Mouse (Mus musculus): ENCODE data around the gene Faap100.
"Not testable (repeated sequence)": the region's sequence is repeated elsewhere in the genome, so short reads cannot be mapped to it uniquely, and the experiment has no call there.

Gene Faap100

DNA sequence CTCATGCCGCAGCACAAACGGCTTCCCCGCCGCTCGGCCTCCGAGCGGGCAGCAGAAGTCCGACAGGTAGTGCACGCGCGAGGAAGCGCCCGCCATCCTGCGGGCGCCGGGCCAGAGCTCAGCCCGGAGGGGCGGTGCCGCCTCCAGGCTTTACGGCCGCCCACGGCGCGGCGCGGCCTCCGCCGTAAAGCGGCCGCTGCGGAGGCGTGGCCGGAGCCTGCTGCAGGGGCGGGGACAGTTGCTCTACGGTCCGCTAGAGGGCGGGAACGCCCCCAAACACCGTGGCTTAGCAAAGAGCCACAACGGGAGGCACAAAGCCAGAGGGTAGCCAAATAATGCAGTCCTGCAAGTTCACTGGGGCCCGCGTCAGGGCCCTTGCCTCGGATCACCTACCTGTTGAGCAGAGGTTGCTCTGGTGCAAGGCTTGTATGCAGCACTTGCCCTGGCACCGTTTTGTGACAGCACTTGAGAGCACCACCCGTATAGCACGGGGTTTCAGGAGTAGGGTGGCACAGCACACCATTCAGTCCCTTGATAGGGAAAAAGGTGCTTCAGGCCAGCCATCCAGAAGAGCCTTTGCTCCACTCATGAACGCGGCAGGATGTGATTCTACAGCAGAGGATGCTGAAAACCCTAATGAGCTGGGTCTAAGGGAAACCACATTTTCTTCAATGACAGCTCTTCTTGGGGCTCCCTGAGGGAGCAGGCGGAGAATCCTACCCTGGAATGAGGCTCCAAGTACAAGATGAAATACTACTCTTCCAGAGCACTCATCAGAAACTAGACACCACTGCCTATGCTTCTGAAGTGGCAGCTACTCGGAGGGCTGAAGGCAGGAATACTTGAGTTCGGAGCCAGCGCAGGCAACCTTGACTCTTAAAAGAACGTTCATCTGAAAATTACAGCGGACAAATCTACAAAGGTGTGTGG, at the start of gene Faap100:
Gene Faap100, minus strand, starts transcription at position 154 of the 930 bp plus-strand sequence.
- peak; percentile 82 to 90 for DNase-seq (ENCODE audit: low spot score in 2 of 2)

DNA sequence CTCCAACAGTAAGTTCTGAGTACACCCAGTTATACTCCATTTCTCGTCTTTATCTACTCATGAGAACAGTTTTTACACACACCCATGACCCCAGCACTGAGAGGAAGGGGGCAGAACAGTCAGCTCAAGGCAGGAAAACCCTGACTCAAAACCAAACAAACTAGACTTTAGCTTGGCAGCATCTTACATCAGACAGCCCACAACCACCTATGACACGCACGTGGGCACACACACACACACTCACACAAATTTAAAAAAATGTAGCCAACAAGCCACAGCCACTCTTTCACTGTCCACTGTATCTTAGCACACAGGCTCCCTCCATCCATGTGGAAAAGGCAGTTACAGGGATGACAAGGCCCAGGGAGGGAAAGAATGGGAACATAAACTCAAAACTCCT, 48.2 kb upstream of the Faap100 start:
- DNase-seq (ENCODE audit: low spot score in 2 of 2) = no peak

DNA sequence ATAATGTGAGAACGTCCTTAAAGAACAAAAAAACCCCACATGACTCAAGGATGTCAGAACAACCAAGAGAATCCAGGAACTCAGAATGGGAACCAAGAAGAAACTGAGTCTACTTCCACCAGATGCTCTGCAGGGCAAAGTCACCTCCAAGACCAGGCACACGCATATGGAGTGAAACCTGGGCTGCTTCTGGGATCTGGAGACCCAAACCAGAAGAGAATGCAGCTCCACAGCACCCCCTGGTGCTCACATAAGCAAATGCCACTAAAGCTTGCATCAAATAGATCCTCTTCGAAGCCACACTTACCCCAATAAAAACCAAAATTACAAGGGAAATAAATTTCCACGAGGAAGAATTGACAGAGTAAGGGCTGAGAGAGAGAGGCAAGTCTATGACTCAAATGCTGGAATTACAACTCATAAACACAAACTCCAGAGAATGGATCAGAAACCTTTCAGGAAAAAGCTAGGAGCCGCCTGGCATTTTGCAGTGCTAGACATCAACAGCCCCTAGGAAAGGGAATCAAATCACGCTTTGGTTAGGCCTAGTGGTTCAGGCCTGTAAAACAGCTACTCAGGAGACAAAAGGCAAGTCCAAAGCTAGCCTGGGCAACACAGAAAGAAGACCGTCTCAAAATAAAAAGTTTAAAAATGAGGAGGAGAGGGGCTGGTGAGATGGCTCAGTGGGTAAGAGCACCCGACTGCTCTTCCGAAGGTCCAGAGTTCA, 45.2 kb upstream of the Faap100 start:
- peak in 1 of 2 experiments; percentile 53 for DNase-seq (ENCODE audit: low spot score in 2 of 2)

DNA sequence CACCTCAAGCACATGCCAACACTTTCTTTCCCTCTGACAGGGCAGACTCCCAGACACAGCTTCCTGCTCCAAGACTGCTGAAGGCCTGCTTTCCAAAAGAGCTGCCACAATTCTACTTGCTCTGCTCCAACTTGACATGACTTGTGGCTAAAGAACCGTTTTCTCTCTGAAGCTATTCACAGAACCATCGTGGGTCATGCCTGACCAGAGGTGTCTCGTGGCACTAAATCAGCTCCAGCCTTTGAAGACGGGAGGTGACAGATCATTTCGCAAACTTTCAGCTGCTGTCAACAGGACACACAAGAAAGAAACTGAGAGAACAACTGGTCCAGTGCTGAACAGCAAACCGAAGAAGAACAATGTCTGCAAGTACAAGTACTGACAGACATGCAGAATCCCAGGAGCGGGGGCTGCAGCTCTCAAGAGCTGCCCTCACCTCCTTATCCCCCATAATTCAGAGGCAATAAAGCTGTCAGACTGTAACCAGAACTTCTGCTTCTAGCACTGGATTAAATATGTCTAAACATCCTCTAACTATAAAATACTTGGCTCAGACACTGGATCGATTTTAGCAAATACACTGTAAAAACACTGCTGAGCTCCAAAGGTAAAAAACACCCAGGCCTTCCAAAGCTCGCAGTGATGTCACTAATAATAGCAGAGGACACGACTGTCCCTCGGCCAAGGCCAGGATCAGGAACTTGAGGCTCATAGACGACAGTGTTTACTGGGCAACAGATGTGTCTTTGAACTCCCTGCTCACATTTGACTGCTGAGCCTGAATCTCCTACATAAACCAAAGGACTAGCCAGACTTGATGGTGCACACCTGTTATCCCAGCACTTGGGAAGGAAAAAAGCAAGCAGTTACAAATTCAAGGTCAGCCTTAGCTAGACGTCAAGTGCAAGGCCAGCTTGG, 44.3 kb upstream of the Faap100 start:
- DNase-seq (ENCODE audit: low spot score in 2 of 2) = no peak

DNA sequence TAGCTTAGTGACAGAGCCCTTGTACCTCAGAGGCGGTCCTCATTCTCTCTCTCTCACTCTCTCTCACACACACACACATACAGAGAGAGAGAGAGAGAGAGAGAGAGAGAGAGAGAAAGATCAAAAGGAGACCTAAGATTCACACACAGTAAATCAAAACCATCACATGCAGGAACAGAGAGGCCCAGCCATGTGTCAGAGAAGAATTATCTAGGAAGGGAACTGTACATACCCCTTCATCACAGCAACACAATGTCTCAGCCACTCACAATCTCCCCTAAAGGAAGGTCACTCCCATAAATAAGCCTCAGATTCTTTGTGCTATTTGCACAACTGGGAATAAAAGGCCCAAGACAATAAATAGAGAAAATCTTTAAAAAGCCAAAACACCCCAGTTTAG, 40.0 kb upstream of the Faap100 start:
- no peak for DNase-seq (ENCODE audit: low spot score in 2 of 2)

DNA sequence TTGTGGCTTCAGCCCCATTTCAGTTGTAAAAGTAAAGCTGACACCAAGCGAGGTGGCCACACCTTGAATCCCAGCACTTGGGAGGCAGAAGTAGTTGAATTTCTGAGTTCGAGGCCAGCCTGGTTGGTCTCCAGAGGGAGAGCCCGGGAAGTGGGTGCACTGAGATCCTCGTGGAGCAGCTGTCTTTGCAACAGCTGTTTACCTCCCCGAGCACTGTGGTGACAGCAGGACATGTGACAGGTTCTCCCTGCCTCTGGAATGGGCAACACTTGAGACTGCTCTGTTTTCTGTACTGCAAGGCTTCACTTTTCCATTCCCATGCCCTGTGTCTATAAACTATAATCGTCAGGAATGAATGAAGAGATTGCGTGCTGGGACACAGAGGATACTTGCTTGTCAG, 39.3 kb upstream of the Faap100 start:
- no peak for DNase-seq (ENCODE audit: low spot score in 2 of 2)

DNA sequence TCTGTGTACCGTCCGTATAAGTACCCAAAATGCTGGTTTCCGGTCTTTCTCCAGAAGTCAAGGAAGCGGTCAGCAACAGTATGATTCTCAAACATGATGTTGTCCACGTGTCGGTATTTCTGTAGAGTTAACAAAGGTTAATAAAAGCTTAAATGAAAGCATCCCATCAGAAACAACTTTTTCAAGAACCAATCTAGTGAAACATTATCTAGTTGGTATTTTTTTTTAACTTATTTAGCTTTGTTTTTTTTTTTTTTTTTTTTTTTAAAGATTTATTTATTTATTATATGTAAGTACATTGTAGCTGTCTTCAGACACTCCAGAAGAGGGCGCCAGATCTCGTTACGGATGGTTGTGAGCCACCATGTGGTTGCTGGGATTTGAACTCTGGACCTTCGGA, 35.1 kb upstream of the Faap100 start:
- DNase-seq (ENCODE audit: low spot score in 2 of 2) = not testable (repeated sequence)

DNA sequence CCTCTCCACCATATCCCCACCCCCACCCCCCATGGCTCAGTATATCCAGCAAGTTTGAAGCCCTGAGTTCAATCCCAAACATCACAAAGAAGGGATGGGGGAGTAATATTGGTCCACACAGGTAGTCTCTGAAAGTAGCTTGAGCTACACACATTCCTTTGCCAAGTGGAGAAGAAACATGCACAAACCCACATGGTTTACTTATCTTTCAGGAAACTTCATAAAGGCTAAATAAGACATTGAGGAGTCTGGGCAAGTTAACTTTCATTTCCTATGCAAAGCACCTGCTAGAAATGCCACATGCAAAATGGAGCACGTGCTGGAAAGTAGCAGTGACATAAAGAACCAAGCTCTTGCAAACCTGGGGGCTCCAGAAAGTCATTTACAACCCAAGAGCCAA, 27.9 kb upstream of the Faap100 start:
- no peak for DNase-seq (ENCODE audit: low spot score in 2 of 2)

DNA sequence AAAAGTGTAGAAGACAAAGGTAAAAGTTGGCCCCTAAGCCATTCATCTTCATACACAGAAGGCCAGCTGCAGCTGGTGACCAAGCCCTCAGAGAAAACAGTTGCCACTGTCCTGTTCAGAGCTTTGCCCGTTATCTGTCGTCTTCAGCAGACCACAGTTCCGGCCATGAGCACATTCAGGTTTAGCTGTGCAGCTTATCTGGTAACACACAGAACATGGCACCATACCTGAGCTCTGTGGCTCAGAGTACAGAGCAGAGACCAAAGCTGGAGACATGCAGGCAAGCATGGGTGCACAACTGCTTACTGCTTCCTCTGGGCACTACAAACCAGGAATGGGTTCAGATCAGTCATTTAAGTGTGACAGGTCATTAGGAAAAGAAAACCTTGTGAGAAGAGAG, 27.3 kb upstream of the Faap100 start:
- no peak for DNase-seq (ENCODE audit: low spot score in 2 of 2)

DNA sequence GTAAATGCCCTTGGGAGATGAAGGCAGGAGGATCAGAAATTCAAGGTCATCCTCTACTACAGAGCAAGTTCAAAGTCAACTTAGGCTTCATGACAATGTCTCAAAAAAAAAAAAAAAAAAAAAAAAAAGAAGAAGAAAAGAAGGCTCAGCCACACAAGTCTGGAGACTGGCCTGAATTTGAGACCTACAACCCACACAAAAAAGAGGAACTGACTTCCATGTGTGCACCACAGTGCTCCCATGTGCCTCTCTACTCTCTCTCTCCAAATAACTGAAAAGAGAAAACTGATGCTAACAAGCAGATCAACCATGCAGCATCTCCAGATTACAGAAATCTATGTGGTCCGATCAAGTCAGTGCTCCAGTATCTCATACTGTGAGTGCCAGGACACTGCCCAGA, 26.2 kb upstream of the Faap100 start:
- DNase-seq (ENCODE audit: low spot score in 2 of 2) = no peak

DNA sequence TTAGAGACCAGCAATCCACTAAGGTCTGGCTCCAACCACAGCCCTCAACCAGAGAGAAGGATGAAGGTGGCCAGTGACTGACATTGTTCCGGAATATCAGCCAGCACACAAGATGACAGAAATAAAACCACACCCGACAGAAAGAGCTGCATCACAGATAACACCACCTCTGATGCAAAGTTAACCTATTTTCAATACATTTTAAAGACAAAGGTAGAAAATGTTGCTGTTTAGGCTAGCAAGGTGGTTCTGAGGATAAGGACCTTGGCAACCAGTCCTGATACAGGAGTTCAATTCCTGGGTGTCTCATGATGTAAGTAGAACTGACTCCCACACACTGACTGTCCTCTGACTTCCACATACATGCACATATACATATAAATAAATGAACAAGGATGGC, 20.8 kb upstream of the Faap100 start:
- DNase-seq (ENCODE audit: low spot score in 2 of 2) = no peak

DNA sequence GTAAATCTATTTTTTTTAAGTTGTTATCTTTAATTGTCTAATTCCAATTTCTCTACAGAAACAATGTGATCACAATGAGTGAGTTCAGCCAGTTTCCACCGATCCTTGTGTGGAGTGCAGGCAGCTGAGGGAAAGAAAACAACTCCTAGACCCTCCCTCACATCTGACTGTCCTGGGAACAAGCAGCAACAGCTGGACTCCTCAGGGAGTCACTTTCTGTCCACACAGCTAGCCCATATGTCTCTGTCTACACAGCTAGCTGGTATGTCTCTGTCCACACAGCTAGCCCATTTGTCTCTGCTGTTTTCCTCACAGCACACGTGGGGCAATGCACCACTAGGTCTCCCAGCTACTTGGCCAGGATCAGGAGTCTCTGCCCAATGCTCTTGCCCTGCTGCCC, 19.0 kb upstream of the Faap100 start:
- DNase-seq (ENCODE audit: low spot score in 2 of 2) = no peak

DNA sequence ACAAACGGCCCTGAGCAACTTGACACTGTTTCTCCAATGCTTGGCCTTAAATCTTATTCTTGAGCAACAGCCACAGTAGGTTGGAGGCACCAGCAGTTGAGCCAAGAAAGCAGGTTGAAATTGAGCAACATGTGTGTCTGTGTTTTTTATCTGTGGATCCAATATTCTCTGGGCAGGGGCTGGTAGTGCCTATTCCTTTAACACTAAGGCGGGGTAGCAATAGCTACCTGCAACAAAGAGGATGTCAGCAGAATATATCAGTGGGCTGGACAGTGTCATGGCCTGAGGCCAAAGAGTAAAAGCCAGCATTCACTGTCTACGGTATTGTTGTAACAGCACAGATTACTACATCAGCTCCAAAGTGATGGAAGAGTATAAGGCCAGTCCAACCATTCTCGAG, 17.1 kb upstream of the Faap100 start:
- DNase-seq (ENCODE audit: low spot score in 2 of 2) = no peak

DNA sequence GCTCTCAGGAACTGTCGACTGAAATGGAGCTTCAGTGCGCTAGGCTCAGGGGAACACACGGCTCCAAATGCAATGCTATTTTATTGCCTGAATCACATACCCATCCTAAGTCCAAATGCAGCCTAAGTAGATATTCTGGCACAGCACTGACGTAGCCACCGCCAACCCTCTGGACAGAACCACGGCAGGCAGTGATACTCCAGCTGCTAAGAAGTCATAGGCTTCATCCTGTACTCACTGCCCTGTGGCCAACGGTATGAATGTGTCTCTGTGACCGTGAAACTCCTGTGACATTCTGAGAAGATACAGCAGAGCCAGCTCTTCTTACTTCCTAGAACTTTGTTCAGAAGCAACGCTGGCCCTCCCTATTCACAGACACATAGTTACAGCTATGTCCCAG, 10.0 kb upstream of the Faap100 start:
- no peak for DNase-seq (ENCODE audit: low spot score in 2 of 2)

DNA sequence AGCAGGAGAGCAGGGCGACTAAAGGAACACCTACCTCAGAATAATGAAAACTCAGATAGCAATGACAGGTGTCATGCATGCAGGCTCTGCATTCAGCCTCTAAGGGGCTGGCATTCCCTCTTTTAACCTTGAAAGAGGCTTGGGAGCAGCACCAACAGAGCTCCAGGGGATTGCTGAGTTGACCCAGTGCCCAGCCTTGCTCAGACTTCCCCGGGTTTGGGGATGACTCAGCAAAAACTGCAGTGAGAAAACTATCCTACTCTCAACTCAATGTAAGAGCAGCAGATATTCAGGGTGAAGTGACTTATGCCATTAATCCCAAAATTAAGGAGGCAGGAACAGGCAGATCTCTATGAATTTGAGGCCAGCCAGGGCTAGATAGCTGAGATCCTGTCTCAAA, 8.6 kb upstream of the Faap100 start:
- DNase-seq (ENCODE audit: low spot score in 2 of 2) = no peak

DNA sequence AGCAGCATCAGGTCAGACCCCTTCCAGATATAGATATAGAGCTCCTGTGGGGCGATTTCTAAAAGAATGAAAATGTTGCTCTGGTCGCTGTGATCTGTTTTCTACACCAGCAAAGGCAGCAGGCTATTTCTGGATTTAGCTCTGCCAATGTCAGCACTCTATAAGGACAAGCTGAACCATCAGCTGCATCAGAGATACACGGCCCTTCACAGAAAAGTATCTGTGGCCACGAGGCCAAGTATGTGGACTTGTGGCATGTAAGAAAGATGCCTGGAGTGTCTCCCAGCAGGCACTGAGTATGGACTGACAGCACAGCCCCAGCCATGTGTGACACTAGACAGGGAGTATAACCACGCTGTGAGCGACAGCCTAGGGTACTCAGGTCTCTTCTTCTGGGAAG, 8.1 kb upstream of the Faap100 start:
- DNase-seq (ENCODE audit: low spot score in 2 of 2) = no peak

DNA sequence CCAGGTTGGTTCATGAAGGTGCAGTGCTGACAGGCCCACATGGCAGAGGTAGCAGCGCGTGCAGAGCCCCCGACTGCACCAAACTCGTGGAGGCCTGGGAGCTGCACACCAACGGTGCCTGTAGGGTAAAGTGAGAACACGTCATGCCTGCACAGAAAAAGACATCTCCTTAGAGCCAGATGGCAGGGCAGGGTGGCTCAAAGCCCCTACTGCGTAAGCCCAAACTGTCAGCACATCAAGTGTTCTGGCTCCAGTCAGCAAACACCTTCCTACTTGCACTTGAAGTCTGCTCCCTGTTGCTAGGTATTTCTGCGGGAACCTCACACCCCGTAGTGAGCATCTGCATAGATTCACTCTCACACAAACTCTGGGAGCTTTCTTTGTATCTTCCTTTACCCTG, 3.9 kb upstream of the Faap100 start:
- no peak for DNase-seq (ENCODE audit: low spot score in 2 of 2)

DNA sequence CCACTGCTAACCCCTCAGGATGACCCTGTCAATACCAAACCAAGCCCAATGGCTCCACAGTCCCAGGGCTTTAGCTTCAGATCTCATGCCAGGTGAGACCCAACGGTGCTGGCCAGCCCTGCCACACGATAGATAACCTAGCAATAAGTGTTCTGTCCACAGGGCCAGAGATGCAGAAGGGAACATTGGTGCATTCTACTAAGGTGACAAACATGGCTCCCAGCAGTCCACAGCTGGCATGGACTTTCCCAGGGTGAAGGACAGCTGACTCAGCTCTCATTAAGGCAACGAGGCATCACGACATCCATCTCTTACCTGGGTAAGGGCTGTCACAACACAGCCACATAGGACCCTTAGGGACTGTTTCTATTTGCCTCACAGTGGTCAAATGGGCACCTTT, 2.6 kb upstream of the Faap100 start:
- no peak for DNase-seq (ENCODE audit: low spot score in 2 of 2)

DNA sequence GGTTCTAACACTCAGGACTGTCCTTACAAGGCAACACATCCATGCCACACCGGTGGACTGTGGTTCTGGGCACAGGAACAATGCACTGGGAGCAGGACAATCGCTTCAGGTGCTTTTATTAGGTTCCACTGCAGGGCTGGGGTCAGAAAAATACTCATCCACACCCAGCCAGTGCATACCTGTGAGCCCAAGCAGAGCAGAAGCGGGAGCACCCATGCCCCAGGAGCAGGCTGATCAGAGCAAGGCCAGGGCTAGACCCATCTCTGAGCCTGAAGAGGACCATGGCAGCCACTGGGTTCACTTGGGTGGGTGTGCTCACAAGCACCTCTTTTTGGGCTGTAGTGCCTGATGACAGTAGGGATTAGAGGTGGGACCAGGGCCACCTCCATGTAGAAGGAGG, 1.7 kb upstream of the Faap100 start:
- DNase-seq (ENCODE audit: low spot score in 2 of 2) = no peak

DNA sequence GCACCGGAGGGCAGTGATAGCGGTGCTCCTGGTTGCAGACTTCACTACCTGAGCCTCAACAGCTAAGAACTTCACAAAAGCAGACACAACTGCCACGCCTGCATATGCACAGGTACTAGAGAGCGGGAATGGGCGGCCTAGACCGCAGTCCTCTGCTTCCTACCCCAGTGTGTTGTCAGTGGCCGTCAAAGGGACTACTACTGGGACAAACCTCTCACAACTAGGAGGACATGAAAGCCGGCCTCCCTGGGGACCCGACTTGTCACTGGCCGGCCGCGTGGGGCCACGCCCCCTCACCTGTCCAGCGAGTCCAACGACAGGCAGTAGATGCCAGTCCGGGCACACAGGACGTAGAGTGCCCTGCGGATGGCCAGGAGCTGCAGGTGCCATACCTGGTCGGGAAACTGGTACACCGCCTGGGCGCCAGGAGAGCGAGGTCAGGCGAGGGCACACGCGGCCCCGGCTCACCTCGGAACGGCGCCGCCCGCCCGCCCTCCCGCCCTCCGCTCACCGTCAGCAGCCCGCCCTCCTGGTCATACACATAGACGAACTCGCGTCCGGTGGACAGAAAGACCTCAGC, 443 bp downstream of the Faap100 start:
- peak in 1 of 2 experiments; percentile 31 for DNase-seq (ENCODE audit: low spot score in 2 of 2)

DNA sequence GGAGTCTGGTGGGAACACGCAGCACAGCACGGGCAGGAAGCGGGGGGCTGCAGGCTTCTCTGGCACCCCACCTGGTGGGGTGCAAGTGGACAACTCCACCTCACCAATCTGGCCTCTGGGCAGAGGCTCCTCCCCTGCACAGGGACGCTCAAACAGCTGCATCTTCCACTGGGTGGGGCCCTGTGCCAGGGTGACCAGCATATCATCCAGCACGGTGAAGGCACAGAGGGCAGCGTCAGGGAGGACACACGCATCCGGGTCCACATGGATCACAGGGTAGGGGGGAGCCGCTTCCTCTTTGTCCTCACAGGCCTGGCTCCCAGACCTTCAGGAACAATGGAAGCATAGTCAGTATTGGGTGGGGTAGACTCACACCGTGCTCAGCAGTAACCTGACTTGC, 1.2 kb downstream of the Faap100 start:
- DNase-seq (ENCODE audit: low spot score in 2 of 2) = no peak
